Mouse (Mus musculus): Measurements from ENCODE around the gene Taf10.

The Taf10 gene

DNA sequence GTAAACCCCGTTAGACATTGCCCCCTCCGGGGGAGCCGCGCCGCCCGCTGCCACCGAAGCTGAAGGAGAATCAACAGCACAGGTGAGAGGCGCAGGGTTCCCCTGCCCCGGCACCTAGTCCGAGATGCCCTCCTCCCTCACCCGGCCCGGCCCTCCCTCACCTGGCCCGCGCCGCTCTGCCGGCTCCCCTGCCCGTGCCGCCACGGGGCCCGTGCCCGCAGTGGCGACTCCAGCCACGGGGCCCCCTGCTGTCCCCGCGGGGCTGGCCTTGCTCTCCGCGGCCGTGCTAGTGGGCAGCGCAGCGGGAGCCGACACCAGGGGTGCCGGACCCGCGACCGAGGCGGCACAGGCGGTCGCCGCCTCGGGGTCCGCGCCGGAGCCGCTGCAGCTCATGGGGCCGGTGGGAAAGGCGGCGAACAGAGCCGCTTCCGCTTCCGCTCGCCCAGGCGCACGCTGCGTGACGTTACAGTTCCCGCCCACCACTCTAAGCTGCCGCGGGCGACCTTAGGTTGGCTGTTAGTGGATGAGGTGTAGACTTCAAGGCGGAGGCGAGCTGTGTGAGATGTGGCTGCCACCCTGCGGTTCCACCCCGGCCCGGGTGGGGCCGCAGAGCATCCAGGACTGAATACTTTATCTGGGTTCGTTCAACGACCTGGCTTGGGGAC lies at the start of gene Taf10:
TSS of gene Taf10 (minus strand) at position 436 of the 665 bp plus-strand sequence.
- peak; percentile 87 for DNase-seq (ENCODE audit: low spot score)

DNA sequence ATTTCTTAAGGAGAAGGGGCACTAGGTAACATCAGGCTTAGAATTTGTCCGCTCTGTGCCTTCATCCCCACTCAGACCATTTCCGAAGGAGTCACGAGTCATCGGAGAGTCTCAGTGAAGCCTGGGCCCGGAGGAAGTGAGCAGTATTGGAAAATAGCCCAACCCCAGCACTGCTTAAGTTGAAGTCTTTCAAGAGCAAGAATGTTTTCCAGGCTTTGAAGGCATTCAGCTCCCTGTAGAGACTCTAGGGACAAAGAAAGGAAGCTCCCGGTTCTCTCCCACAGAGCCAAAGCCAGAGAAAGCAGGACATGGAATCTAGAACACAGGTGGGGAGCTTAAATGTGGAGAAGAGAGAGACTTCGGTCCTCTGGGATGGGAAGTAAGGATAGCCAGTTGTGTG lies 49.5 kb upstream of the Taf10 start:
- no peak for DNase-seq (ENCODE audit: low spot score)

DNA sequence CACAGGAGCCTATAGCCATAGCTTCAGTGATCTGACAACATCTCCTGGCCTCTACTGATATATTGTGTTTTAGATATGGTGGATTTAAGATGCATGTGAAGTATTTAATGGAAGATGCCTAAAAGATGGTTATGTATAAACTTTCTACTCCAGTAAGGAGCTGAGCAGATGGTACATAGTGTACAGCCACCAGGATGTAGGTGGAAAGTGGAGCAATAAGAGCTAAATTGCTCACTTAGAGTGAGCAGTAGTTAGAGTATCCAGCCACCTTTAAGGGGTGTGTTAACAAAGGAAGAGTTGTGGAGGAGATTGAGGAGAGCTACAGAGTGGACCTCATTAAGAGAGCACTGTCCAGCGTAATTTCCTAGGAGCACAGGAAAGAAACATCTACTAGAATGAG lies 47.0 kb upstream of the Taf10 start:
- no peak for DNase-seq (ENCODE audit: low spot score)

DNA sequence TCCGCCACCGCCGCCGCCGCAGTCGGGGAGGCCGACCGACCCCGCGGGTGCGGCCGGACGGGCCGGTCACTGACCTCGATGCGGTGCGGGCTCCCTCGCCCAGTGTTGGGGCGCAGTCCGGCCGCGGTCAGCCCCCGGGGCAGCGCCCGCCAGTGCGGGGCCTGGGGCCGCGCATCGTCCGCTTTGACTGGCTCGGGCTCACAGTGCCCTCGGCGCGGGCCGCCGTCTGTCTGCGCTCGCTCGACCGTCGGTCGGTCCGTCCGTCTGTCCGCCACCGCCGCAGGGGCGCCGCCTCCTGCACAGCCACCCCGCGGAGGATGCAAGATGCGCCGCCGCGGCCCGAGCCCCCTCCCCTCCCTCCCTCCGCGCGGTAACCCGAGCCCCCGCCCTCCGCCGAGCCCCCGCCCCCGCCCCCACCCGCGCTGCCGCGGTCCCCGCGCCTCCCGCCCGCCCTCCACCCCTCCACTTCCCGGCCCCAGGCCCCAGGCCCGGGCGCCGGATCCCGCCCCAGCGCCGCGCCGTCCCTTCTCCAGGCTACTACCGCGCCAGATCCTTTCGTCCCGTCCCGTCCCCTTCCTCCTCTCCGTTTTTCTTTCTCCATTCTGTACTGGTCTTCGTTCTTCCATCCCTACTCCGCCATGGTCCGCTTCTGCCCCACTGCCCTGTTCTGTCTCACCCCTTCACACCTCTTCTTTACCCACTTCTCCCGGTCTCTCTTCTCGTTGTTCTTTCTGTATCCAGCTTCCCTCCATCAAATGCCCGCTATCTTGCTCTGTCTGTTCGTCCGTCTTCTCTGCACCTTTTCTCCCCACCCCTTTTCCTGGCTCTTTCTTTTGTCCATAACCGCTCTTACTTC lies 43.4 kb upstream of the Taf10 start, which contains the start of gene Dchs1:
TSS of gene Dchs1 (minus strand) at position 370 of the 856 bp plus-strand sequence.
- DNase-seq (ENCODE audit: low spot score) = no peak

DNA sequence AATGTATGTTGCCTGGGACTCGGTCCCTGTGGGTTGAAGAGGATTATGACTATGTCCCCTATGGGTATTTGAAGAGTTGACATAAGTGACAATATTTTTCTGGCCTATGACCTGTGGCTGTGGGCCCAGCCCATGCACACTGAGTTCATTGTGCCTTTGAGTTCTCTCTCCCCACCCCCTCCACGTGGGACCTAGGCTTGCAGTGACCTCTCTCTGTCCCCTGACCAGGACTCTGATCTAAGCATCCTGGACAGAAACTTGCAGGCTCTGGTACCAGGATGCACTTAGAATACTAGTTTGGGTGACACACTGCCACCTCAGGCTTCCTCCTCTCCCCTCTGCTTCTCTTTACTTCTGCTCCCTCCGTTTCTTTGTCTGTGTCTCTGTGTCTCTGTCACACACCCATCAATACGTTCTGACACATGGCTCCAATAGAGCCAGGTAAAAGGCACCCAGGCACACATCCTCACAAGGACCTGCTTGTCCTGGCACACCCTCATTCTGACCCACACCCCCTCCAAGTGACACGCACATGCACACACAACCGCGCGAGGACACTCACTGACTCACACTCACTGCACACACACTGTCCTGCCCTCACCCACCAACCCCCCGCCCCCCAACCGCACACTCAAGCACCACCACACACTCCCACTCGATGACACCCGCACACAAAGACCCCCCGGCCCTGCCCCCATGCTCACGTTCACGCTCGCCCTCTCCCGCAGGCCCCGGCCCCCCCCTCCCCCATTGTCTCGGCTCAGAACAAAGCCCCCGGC lies 42.5 kb upstream of the Taf10 start:
- no peak for DNase-seq (ENCODE audit: low spot score)

DNA sequence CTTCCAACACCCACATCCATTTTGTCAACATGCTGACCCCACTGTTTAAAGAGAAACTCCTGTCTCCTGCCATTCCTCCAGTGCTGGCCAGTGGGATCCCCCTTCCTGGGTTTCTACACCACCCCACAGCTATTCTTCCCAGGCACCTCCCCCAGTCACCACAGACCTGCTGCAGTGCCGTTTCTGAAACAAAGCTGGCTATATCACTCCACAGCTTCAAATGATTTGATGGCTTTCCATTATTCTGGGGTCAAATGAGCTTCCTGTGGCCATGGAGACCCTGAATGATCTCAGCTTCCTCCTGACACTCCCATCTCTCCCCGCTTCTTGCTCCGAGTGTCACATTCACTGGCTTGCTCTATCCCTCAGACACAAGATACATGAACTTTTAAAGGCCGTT lies 40.4 kb upstream of the Taf10 start:
- DNase-seq (ENCODE audit: low spot score) = no peak

DNA sequence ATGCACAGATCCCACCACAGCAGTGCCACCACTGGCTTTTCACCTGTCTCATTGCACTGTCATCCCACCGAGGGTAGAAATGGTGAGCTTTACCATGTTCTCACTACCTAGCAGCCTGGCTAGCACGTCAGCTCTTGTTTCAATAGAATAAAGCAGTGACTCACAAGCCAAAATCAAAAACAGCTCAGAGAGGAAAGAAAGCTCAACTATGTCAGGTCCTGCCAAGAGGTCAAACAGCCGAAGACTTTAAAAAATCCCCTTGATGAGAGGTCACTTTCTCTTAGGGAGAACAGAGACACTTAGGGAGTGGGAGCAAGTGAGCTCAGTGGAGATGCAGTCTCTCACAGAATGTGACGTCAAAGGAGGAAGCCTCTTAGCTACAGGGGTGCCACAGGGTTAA lies 39.7 kb upstream of the Taf10 start:
- DNase-seq (ENCODE audit: low spot score) = no peak

DNA sequence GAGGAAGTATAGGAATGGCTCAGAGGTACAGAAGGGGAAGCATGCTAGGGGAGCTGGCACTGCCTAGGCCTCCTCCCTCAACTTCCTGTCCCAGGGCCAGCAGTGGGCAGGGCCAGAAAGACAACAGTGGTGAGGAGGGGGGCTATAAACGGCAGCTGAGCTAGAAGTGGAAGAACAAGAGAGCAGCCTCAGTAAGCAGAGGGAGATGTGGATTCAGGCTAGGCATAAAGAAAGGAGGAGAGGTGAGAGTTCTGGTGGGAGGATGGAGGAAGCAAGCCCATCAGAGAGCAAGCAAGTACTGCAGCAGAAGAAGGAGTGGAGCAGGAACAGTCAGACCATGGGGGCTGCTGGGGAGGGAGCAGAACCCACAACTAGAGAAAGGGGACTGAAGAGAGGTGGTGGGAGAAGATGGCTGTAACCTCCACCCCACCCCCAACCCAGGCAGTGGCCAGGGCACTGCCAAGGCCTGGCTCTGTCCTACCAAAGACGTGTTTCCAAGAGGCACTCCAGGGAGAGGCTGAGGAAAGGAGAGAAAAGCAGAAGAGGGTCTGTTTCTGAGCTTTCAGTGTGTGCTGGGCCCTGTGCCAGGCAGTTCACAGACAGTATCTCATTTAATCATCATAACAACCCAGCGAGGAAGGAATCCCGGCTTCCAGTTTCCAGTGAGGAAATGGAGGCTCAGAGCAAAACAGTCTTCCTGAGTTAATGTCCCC lies 34.5 kb upstream of the Taf10 start:
- DNase-seq (ENCODE audit: low spot score) = no peak

DNA sequence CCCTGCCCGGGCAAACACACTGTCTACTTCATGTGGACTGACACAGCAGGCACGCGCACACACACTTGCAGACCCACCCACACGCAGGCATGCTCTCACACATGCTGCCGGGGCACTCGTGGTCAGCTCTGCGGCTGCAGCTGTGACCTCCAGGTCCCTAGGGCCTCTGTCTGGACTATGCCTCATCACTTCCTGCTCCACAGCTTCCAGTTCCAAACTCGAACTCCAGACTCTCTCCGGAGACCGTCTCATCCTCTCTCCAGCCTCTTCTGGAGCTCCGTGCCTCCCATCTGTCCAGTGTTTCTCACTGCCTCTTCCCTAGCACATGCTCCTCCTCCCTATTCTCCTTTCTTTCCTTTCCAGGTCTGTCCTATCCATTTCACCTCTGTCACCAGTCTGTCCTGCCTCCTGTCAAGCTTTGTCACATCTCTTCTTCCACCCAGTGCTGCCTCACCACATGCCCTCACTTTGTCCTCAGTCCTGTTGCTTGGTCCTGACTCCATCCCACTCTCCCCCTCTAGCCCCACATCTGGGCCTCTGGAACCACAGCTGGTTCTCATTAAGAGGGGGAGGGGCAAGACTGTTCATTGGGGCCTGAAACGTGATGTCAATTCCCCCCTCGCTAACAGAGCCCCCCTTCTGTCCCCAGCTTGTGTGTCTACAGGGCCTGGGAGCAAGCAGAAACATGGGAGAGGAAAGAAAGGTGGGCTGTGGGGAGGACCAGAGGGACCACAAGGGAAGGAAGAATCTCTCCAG lies 33.8 kb upstream of the Taf10 start:
- DNase-seq (ENCODE audit: low spot score) = no peak

DNA sequence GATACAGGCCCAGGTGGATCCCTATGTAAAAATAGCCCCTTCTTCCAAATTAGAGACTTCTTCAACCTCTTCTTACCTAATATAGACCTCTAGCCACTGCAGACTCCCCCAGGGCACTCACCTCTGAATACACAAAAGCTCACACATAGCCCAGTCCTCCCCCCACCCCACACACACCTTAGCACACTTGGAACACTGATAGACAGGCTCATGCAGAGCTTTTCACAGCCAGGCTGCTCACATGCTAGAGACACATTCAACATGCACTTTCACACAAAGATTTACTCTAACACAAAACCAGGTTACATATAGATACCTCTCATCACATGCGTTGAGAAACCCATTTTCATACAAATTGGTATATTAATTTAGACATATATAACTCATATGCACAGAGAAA lies 33.2 kb upstream of the Taf10 start:
- no peak for DNase-seq (ENCODE audit: low spot score)

DNA sequence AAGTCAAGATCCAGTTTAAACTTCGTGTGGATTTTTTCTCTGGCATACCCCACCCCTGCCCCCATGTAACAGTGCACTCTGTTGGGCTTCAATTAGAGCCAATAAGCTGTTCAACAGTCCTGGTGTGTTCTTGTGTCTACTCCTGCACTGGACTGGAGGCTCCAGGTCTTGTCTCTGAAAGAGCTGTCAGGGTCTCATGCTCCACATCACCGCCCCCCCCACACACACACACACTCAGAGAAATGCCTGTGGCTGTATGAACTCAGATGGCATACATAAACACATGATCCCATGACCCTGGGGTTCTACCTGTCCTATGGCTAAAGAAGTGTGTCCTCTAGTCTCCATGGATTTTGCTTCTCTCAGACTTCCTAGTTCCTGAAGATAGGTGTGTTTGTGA lies 31.9 kb upstream of the Taf10 start:
- DNase-seq (ENCODE audit: low spot score) = no peak

DNA sequence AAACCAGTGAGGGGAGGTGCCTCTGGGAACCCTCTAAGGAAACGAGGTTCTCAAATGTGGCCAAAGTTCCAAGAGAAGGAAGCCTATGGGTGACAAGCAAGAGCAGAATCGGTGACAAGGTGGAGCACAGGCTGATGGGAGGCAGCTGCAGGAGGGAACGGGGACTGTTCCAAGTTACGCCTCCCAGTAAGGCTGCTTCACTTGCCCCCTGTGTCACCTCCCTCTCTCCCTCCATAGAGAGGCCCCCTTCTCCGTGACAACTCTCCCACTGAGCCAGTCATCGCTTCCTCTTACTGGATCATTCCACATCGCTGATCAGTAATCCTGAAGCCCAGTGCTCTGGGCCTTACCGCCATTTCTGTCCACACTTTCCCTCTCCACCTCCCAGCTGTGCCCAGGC lies 30.5 kb upstream of the Taf10 start:
- DNase-seq (ENCODE audit: low spot score) = no peak

DNA sequence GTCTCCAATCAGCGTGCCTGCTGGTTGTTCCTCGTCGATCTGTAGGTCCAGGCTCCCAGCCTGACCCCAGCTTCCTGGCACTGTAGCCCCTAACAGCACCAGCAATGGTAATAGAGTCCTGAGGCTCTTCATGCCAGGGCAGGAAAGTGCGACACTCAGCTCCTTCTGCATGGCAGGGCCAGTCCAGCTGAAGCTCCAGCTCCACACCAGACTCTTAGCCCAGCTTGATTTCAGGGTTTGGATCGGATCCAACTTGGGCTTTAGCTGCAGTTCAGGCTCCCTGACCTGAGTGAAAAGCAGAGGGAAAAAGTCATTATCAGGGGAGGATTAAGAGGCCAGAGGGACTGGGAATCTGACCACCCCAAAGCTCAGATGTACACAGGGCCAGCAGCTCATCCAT lies 28.9 kb upstream of the Taf10 start:
- no peak for DNase-seq (ENCODE audit: low spot score)

DNA sequence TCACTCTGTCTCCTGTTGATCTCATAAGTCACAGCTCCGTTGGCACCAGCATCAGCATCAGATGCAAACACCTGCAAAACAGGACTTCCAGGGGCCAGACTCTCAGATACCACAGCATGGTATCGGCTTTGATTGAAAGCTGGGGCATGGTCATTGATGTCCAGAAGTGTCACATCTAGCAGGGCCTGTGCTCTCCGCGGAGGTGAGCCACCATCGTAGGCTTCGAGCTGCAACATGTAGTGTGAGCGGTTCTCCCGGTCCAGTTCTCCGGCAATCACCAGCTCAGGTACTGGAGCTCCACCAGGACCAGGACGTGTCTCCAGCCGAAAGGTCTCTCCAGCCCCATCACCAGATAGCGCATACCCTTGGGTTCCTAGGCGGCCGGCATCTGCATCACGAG lies 28.2 kb upstream of the Taf10 start:
- no peak for DNase-seq (ENCODE audit: low spot score)

DNA sequence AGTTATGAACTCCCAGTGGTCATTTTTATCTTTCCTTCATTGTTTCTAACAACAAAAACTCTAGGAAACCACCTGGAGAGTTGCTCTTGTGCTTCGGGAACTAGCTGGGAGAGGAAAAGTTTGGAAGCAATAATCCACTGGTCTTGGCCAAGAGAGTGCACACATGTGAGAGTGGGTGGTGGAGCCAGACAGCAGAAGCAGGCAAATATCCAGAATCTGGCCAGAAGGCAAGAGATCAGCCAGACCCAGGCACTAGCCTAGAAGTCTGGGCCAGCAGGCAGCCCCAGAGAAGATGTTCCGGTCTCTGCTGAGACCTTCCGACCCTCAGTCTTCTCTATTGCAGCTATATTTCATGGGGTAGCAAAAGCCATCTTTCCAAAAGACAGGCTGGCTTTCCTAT lies 25.8 kb upstream of the Taf10 start:
- DNase-seq (ENCODE audit: low spot score) = no peak

DNA sequence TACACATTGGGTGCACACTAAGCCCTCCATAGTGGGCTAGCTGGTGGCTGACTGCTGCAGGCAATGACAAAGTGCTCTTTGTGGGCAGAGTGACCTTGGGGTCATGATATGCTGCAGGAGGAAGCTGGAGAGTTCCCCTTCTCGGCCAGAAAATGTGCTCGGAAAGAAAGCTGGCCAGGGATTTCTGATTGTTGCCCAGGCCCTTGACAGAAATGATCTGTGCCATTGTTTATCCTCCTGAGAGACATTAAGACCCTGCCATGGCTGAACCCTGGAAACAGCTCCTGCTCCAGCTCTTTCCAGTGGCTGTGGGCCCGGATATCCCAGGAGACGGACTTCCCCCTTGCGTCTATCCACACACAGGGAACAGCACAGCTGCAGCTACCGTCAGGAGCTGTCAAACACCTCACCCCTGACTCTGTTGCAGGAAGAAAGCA lies 23.6 kb upstream of the Taf10 start:
- DNase-seq (ENCODE audit: low spot score) = no peak

DNA sequence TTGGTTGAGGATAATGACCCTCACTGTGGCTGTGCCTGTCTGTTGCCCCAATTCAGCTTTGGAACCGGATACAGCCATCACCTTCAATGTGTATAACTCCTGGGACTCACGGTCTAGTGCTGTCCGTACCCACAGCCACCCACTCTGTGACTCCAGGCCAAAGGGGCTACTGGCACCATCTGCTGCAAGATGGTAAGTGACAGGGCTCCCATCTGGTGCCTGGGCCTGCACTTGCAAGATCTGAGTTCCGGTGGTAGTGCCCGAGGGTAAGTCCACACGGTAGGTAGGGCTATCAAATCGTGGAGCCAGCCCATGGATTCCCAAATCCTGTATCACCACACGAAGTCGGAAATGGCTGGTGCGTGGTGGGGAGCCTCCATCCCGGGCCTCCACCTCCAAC lies 20.2 kb upstream of the Taf10 start:
- no peak for DNase-seq (ENCODE audit: low spot score)

DNA sequence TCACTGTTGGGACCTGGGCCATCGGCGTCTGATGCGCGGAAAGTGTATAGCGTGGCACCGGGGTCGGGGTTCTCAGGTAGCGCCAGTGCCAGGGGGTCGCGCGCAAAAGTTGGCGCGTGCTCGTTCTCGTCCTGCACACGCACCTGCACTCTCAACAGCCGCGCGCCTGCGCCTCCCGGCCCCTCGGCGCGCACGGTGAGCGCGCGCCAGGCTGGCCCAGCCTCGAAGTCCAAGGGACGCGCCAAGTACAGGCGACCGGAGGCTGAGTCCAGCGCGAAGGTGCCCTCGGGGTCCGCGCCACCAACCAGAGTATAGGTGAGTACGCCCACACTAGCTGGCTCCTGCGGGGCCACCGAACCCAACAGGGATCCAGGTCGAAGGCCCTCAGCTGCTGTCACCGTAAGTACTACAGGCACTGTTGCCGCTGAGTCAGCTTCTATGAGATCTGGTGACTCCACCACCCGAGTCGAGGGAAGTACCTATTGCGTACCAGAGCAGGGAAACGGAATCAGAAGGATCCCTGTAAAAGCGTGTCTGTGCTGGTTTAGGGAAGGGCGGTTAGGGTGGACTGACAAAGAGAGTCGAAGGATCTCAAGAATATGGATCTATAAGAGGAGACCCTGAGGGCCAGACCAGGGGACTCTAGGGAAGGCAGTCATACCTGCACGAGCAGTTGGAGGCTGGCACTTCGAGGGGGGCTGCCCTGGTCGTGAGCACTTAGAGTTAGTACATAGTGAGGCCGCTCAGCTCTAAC lies 18.5 kb upstream of the Taf10 start:
- no peak for DNase-seq (ENCODE audit: low spot score)

DNA sequence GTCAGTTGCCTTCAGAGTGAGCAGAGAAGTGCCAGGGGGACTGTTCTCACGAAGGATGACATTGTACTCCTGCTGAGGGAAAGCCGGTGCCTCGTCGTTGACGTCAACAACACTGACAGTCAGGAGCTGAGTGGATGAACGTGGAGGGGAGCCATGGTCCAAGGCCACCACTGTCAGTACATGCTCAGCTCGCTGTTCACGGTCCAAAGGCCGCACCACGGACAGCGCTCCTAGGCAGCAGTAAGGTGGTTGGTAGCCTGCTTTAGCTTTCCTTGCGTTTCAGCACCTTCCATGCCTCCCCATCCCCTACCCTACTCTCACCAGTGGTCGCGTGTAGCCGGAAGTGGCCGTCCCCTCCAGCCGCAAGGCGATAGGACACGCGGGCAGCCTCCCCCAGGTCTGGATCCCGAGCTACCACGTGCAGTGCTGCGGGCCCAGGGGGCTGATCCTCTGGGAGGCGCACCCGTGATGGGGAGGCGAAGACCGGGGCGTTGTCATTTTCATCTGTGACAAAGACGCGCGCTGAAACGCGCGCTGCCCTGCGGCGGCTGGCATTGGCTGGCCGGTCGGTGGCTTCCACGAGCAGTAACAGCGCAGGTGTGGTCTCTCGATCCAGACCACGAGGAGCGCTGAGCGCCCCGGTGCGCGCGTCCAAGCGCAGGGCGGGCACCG lies 17.8 kb upstream of the Taf10 start:
- no peak for DNase-seq (ENCODE audit: low spot score)

DNA sequence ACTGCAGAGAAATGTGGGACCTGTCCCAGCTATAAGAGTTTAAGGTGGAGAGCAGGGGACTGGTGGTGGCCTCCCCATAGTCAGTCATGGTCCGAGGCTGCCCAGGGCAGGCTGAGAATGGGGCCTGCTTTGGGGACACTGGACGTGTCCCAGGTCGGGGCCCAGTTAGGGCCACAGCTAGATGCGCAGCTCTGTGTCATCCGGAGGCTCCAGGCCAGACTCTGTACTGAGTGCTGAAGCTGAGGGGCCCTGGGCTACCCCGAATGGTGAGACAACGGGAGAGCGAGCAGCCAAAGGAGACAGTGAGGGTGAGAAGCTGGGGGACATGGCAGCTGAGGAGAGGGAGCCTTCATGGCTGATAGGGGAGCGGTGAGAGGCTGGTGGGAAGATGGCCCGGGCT lies 9.1 kb upstream of the Taf10 start:
- DNase-seq (ENCODE audit: low spot score) = no peak

Measured in layer of hippocampus, adult 11-12 months (tissue).